Mouse (Mus musculus): ENCODE results near the gene Ptprc.

Gene Ptprc

GRCm38 (mm10) chr1:138039201-138039600 is 136.3 kb downstream of the Ptprc start:
- no peak for DNase-seq (ENCODE audit: low spot score)

GRCm38 (mm10) chr1:138037484-138037883 is 138.0 kb downstream of the Ptprc start:
- DNase-seq (ENCODE audit: low spot score) = no peak

- DNase-seq (ENCODE audit: low spot score) = no peak
These were observed 145.9 kb downstream of the Ptprc start for GRCm38 (mm10) chr1:138029649-138030048.

- DNase-seq (ENCODE audit: low spot score) = no peak
These were observed 150.2 kb downstream of the Ptprc start for GRCm38 (mm10) chr1:138025298-138025697.

GRCm38 (mm10) chr1:138023601-138024000 is 151.9 kb downstream of the Ptprc start:
- DNase-seq (ENCODE audit: low spot score) = no peak

- no peak for DNase-seq (ENCODE audit: low spot score)
These were observed 152.6 kb downstream of the Ptprc start for GRCm38 (mm10) chr1:138022918-138023295.

- no peak for DNase-seq (ENCODE audit: low spot score)
These were observed 153.3 kb downstream of the Ptprc start for GRCm38 (mm10) chr1:138021962-138022917.
